Mouse (Mus musculus) thymus, adult 2 months (tissue): Measurements from ENCODE around the gene Wfdc8. TPM values are rescaled to one million over a fixed set of nuclear protein-coding genes. Genes with fewer than 3 reads are reported as not detected.
A peak's percentile ranks its signal among the peaks of the same experiment; 100 is the strongest.
"Not testable (repeated sequence)": the region's sequence is repeated elsewhere in the genome, so short reads cannot be mapped to it uniquely, and the experiment has no call there.

Source experiments
- DNase-seq: peaks from one replicate; pipeline ENCODE4 v3.0.0; 2021
- H3K27ac ChIP-seq: fragments of 200-500 bp; 2 replicates; pipeline ENCODE4 v1.5.1; 2012; ENCODE audit warnings: low read length, control low read depth; ENCODE audit not compliant: control insufficient read depth, insufficient read depth
- H3K27me3 ChIP-seq: fragments of 200-500 bp; 2 replicates; pipeline ENCODE4 v1.6.1; 2012; ENCODE audit warnings: mild to moderate bottlenecking, low read length, moderate library complexity, mixed read lengths; ENCODE audit not compliant: control insufficient read depth, insufficient read depth
- H3K36me3 ChIP-seq: fragments of 200-500 bp; 2 replicates; pipeline ENCODE4 v1.6.1; 2012; ENCODE audit warnings: mild to moderate bottlenecking, low read length, moderate library complexity; ENCODE audit not compliant: control insufficient read depth, insufficient read depth
- H3K4me1 ChIP-seq: fragments of 200-500 bp; replicated peaks from 2 replicates; pipeline ENCODE4 v1.6.1; 2012; ENCODE audit warnings: low read length; ENCODE audit not compliant: control insufficient read depth, insufficient read depth
- H3K4me3 ChIP-seq: fragments of 200-500 bp; 2 replicates; pipeline ENCODE4 v1.5.1; 2012; ENCODE audit warnings: mild to moderate bottlenecking, low read length, control low read depth, moderate library complexity; ENCODE audit not compliant: control insufficient read depth, insufficient read depth
- CTCF ChIP-seq: fragments of 200-500 bp; IDR thresholded peaks from 2 replicates; pipeline ENCODE4 v1.5.1; 2012; ENCODE audit warnings: mild to moderate bottlenecking, control low read depth, low read length, moderate library complexity, borderline replicate concordance; ENCODE audit not compliant: control insufficient read depth, poor library complexity, insufficient read depth; ENCODE audit errors: extremely low read depth
- POLR2A ChIP-seq: fragments of 200-500 bp; IDR thresholded peaks from 2 replicates; pipeline ENCODE4 v1.6.1; 2012; ENCODE audit warnings: mild to moderate bottlenecking, low read length, control low read depth, moderate library complexity; ENCODE audit not compliant: control insufficient read depth, poor library complexity, insufficient read depth; ENCODE audit errors: extremely low read depth
- WGBS: fragments of 180-500 bp; shearing (Covaris S2); methylation state at CpG from one replicate; pipeline ENCODE4 v1.1.7; 2018; 5-methylcytosine and 5-hydroxymethylcytosine counted together
- polyA plus RNA-seq: library from polyadenylated mRNA; depleted of rRNA; stranded (reverse); fragments of >200 nt; gene quantifications from 2 replicates; pipeline ENCODE4 v1.2.3, GENCODE M21; 2012; rRNA removed

Gene Wfdc8
- 0.18 TPM in 1 of 2 replicates, not detected in the other for polyA plus RNA-seq

- H3K27ac ChIP-seq, H3K36me3 ChIP-seq, H3K27me3 ChIP-seq, H3K4me3 ChIP-seq, DNase-seq, H3K4me1 ChIP-seq: not testable (repeated sequence)
- WGBS: 72% methylated on average over 8 of the region's 8 CpGs
Observed at GRCm38 (mm10) chr2:164613471-164613870, at the start of gene Wfdc8, which contains the start of gene Wfdc6b. Gene Wfdc8 (minus strand): TSS chr2:164613626. Gene Wfdc6b (plus strand): TSS chr2:164613522.

- H3K27ac ChIP-seq: no peak within 1 kb of the TSS
- H3K4me3 ChIP-seq: no peak within 1 kb of the TSS
- H3K4me1 ChIP-seq: no peaks in the 10 kb centered on the region
- no peak for DNase-seq
- H3K36me3 ChIP-seq: no peaks in the 10 kb centered on the region
- TF ChIP-seq POLR2A: no peak
- TF ChIP-seq CTCF: no peak
- no peaks in the 10 kb centered on the region for H3K27me3 ChIP-seq
- WGBS: 74% methylated on average over 9 of the region's 9 CpGs
Observed at GRCm38 (mm10) chr2:164656483-164656882, 43.1 kb upstream of the Wfdc8 start, which contains the start of gene Wfdc9. Gene Wfdc9 (minus strand): TSS chr2:164656583.

- Histone ChIP-seq H3K27ac (no peak within 1 kb of the TSS), H3K36me3 (no peaks in the 10 kb centered on the region), H3K27me3 (no peaks in the 10 kb centered on the region), H3K4me1 (no peaks in the 10 kb centered on the region), H3K4me3 (no peak within 1 kb of the TSS)
- 17% methylated on average over 11 of the region's 11 CpGs for WGBS
- no peak for TF ChIP-seq POLR2A
- TF ChIP-seq CTCF: peak; percentile 75; the same call in 1 of the 2 replicates
- DNase-seq: peak; percentile 58
Observed at GRCm38 (mm10) chr2:164655858-164656257, 42.4 kb upstream of the Wfdc8 start, which contains the start of gene Wfdc10. Gene Wfdc10 (plus strand): TSS chr2:164656046.

- TF ChIP-seq POLR2A (no peak), CTCF (no peak)
- Histone ChIP-seq H3K36me3 (no peaks in the 10 kb centered on the region), H3K4me3 (no peak overlapping the region), H3K27me3 (no peaks in the 10 kb centered on the region; the same call in 1 of the 2 replicates), H3K27ac (no peak overlapping the region), H3K4me1 (no peaks in the 10 kb centered on the region)
- WGBS: 91% methylated on average over 13 of the region's 13 CpGs
- no peak for DNase-seq
Observed at GRCm38 (mm10) chr2:164641881-164642673, 28.7 kb upstream of the Wfdc8 start.

- Histone ChIP-seq H3K27ac (no peak overlapping the region; the same call in 1 of the 2 replicates), H3K36me3 (no peaks in the 10 kb centered on the region), H3K27me3 (no peaks in the 10 kb centered on the region; the same call in 1 of the 2 replicates), H3K4me3 (no peak overlapping the region), H3K4me1 (no peaks in the 10 kb centered on the region)
- TF ChIP-seq CTCF: no peak
- TF ChIP-seq POLR2A: no peak
- DNase-seq: no peak
- WGBS: 14% methylated on average over 7 of the region's 7 CpGs
Observed at GRCm38 (mm10) chr2:164641129-164641528, 27.7 kb upstream of the Wfdc8 start.

GRCm38 (mm10) chr2:164638696-164639095 lies 25.3 kb upstream of the Wfdc8 start, which contains the start of gene Wfdc16:
Gene Wfdc16 (minus strand): TSS chr2:164638796.
- H3K4me1 ChIP-seq: no peaks in the 10 kb centered on the region
- no peaks in the 10 kb centered on the region; the same call in 1 of the 2 replicates for H3K27me3 ChIP-seq
- no peak within 1 kb of the TSS for H3K27ac ChIP-seq
- no peak for TF ChIP-seq CTCF
- TF ChIP-seq POLR2A: no peak
- H3K4me3 ChIP-seq: no peak within 1 kb of the TSS
- no peaks in the 10 kb centered on the region for H3K36me3 ChIP-seq
- no peak for DNase-seq
- 99% methylated on average over 3 of the region's 3 CpGs for WGBS

- Histone ChIP-seq H3K27me3 (no peaks in the 10 kb centered on the region; the same call in 1 of the 2 replicates), H3K36me3 (no peaks in the 10 kb centered on the region), H3K4me3 (no peak overlapping the region), H3K27ac (no peak overlapping the region), H3K4me1 (no peaks in the 10 kb centered on the region)
- DNase-seq: no peak
- 93% methylated on average over 9 of the region's 9 CpGs for WGBS
- TF ChIP-seq POLR2A (no peak), CTCF (no peak)
Observed at GRCm38 (mm10) chr2:164635266-164635665, 21.8 kb upstream of the Wfdc8 start.
